Mouse (Mus musculus) C2C12 (cell line): ENCODE measurements at regions not wholly inside any gene's neighbourhood (a gene's known extent, or its start where the extent isn't known, plus 50 kb on each side); places are given as distances from the start of the nearest gene placed in this dataset.
A peak's percentile ranks its signal among the peaks of the same experiment; 100 is the strongest.

ENCODE experiments used
- H3K27me3 ChIP-seq: one replicate; pipeline ENCODE4 v1.6.1; 2011; ENCODE audit not compliant: control insufficient read depth, insufficient read depth, insufficient read length
- H3K36me3 ChIP-seq: one replicate; pipeline ENCODE4 v1.6.1; 2011; ENCODE audit not compliant: control insufficient read depth, insufficient read depth
- H3K4me3 ChIP-seq: one replicate; pipeline ENCODE4 v1.5.1; 2011; ENCODE audit warnings: mild to moderate bottlenecking, control low read depth; ENCODE audit not compliant: poor library complexity, insufficient read depth, severe bottlenecking
- H3K79me2 ChIP-seq: one replicate; pipeline ENCODE4 v1.6.1; 2011; ENCODE audit not compliant: control insufficient read depth, insufficient read depth
- H3K79me3 ChIP-seq: one replicate; pipeline ENCODE4 v1.6.1; 2011; ENCODE audit warnings: low read depth, control low read depth
- H3ac ChIP-seq: one replicate; pipeline ENCODE3; 2011; ENCODE audit warnings: low read depth; ENCODE audit not compliant: control insufficient read depth, insufficient read length
- CEBPB ChIP-seq: IDR thresholded peaks from one replicate; pipeline ENCODE4 v1.6.1; 2011; ENCODE audit warnings: low read depth, mild to moderate bottlenecking, control low read depth, moderate library complexity
- CTCF ChIP-seq: IDR thresholded peaks from one replicate; pipeline ENCODE4 v1.5.1; 2011; ENCODE audit not compliant: control insufficient read depth, insufficient read depth, insufficient read length
- FOSL1 ChIP-seq: IDR thresholded peaks from one replicate; pipeline ENCODE4 v1.8.0; 2011; ENCODE audit warnings: mild to moderate bottlenecking, low read length; ENCODE audit not compliant: poor library complexity, insufficient read depth, severe bottlenecking
- MAX ChIP-seq: IDR thresholded peaks from one replicate; pipeline ENCODE4 v1.6.1; 2011; ENCODE audit warnings: mild to moderate bottlenecking, control low read depth
- MYOD1 ChIP-seq: IDR thresholded peaks from one replicate; pipeline ENCODE4 v1.6.1; 2011; ENCODE audit warnings: low read depth; ENCODE audit not compliant: control insufficient read depth, insufficient read length
- MYOG ChIP-seq: IDR thresholded peaks from one replicate; pipeline ENCODE4 v1.6.1; 2011; ENCODE audit not compliant: control insufficient read depth, insufficient read length; ENCODE audit errors: extremely low read depth
- USF1 ChIP-seq: IDR thresholded peaks from one replicate; pipeline ENCODE4 v1.6.1; 2011; ENCODE audit warnings: low read depth, mild to moderate bottlenecking, control low read depth, moderate library complexity

DNA sequence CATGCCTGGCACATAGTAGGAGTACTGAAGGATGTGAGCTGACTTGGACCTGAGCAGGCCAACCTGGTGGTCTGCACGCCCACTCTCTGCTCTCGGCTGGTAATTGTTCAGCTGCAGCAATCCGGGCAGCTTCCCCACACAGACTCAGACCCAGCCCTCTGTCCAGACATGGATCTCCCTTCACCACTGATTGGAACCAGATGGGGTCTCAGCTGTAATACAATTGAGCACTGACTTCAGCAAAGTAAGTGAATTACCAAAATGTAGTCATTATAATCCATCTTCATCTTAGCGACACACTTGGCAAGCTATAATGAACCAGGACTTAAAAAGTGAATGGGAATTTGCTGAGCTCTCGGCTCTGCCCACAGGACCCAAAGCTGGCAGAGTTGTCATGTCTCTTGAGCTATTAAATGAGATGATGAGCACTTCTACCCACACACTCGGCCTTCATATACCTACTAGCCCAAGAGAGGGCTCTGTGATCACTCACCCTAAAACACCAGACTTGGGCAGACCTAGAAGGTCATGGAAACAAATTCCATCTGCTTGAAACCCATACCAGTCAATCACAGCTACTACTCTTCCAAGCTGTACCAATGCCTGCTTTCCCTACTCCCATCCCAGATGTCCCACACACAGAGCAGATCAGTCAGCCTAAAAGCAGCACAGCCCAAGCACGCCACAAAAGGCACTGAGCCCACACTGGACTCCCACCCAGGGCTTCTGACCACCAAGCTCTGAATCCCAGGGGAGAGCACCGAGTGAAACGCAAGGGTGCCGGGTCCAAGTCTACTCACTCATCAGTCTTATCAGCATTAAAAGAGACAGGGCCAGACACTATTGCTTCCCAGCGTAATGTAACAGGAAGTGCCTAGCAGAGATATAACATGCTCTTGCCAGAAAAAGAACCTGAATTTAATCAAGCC is 231.2 kb upstream of the Zfp637 start:
- H3ac ChIP-seq: no peak overlapping the region
- H3K36me3 ChIP-seq: no peaks in the 10 kb centered on the region
- no peaks in the 10 kb centered on the region for H3K79me3 ChIP-seq
- no peaks in the 10 kb centered on the region for H3K27me3 ChIP-seq
- TF ChIP-seq MYOG (no peak), MAX (no peak), CTCF (no peak), CEBPB (no peak), MYOD1 (no peak), USF1 (no peak), FOSL1 (no peak)
- no peak overlapping the region for H3K4me3 ChIP-seq
- H3K79me2 ChIP-seq: no peaks in the 10 kb centered on the region

DNA sequence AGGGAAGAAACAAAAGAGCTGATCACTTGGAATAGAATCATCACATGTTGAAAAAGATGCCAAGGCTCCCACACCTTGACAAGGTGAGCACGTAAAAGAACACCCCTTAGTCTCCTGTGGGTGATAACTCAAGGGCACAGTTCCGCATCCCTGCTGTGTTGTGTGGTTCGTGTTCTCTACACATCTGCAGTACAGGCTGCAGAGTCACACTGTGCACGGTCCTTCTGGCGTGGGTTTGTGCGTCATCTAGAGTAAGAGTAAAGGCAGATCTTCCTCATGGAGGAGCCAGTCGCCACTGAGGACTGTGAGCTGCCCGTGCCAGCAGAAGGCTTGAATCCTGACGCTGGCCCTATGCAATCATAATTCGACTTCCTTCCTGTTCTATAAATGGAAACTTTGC is 229.7 kb upstream of the Zfp637 start:
- TF ChIP-seq USF1 (no peak), CEBPB (no peak), MYOD1 (no peak), MAX (no peak), CTCF (no peak), MYOG (no peak), FOSL1 (no peak)
- no peak overlapping the region for H3ac ChIP-seq
- no peak overlapping the region for H3K4me3 ChIP-seq
- no peaks in the 10 kb centered on the region for H3K36me3 ChIP-seq
- H3K79me3 ChIP-seq: no peaks in the 10 kb centered on the region
- no peaks in the 10 kb centered on the region for H3K79me2 ChIP-seq
- H3K27me3 ChIP-seq: no peaks in the 10 kb centered on the region

- Histone ChIP-seq H3K79me2 (no peaks in the 10 kb centered on the region), H3ac (no peak overlapping the region), H3K79me3 (no peaks in the 10 kb centered on the region), H3K4me3 (no peak overlapping the region), H3K27me3 (no peaks in the 10 kb centered on the region), H3K36me3 (no peaks in the 10 kb centered on the region)
- no peak for TF ChIP-seq FOSL1
- no peak for TF ChIP-seq MYOD1
- no peak for TF ChIP-seq CTCF
- no peak for TF ChIP-seq CEBPB
- TF ChIP-seq MYOG: no peak
- TF ChIP-seq USF1: no peak
Measured at GRCm38 (mm10) chr6:117611965-117612364, 229.0 kb upstream of the Zfp637 start.

DNA sequence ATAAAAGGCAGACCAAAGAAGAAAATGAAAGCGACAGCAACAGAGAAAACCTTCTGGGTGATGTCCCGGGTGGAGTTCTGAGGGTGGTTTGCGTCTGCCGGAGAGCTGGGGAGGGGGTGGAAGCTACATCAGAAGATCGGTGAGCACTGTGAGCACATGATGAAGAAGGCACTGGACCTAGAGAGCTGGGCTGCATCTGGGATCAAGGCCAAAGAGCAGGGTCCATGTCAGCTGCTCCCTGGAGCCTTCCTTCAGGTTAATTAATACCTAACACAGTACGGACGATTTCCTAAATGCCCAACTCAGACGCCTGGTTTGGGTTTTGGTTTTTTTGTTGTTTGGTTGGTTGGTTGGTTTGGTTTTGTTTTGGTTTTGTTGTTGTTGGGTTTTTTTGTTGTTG is 228.6 kb upstream of the Zfp637 start:
- Histone ChIP-seq H3ac (no peak overlapping the region), H3K36me3 (no peaks in the 10 kb centered on the region), H3K4me3 (no peak overlapping the region), H3K79me3 (no peaks in the 10 kb centered on the region), H3K79me2 (no peaks in the 10 kb centered on the region), H3K27me3 (no peaks in the 10 kb centered on the region)
- TF ChIP-seq MYOG: no peak
- no peak for TF ChIP-seq CEBPB
- TF ChIP-seq MAX: no peak
- no peak for TF ChIP-seq MYOD1
- TF ChIP-seq FOSL1: no peak
- TF ChIP-seq CTCF: no peak
- TF ChIP-seq USF1: no peak

GRCm38 (mm10) chr6:117613656-117614350 is 227.2 kb upstream of the Zfp637 start:
- no peaks in the 10 kb centered on the region for H3K79me3 ChIP-seq
- H3K79me2 ChIP-seq: no peaks in the 10 kb centered on the region
- TF ChIP-seq CTCF (no peak), MAX (no peak), CEBPB (no peak), FOSL1 (no peak), USF1 (peak; percentile 50), MYOG (no peak), MYOD1 (peak; percentile 64)
- no peaks in the 10 kb centered on the region for H3K36me3 ChIP-seq
- H3K27me3 ChIP-seq: no peaks in the 10 kb centered on the region
- no peak overlapping the region for H3K4me3 ChIP-seq
- H3ac ChIP-seq: no peak overlapping the region
